Mouse (Mus musculus) hindbrain, postnatal 0 days (tissue): ENCODE measurements around the gene Cphx2. TPM values are rescaled to one million over a fixed set of nuclear protein-coding genes. Genes with fewer than 3 reads are reported as not detected.
A peak's percentile ranks its signal among the peaks of the same experiment; 100 is the strongest.
"Not testable (repeated sequence)": the region's sequence is repeated elsewhere in the genome, so short reads cannot be mapped to it uniquely, and the experiment has no call there.

Experiments
- ATAC-seq: fragments of 200-750 bp; cut with Nextera tagmentation; 2 replicates; pipeline ENCODE4 v1.8.0; 2017; ENCODE audit warnings: mild to moderate bottlenecking, moderate TSS enrichment, moderate library complexity
- DNase-seq: peaks from one replicate; pipeline ENCODE4 v3.0.0-alpha.2; 2015; ENCODE audit warnings: low spot score
- H3K27ac ChIP-seq: fragments of 300-500 bp; sonication (generic); 2 replicates; pipeline ENCODE4 v1.5.1; 2014; ENCODE audit warnings: mild to moderate bottlenecking
- H3K27me3 ChIP-seq: fragments of 300-500 bp; sonication (generic); 2 replicates; pipeline ENCODE4 v1.6.1; 2014; ENCODE audit warnings: low read length, mixed read lengths; ENCODE audit not compliant: insufficient read depth
- H3K36me3 ChIP-seq: fragments of 300-500 bp; sonication (generic); 2 replicates; pipeline ENCODE4 v1.6.1; 2014; ENCODE audit warnings: low read length, mixed read lengths; ENCODE audit not compliant: insufficient read depth
- H3K4me1 ChIP-seq: fragments of 300-500 bp; sonication (generic); 2 replicates; pipeline ENCODE4 v1.6.1; 2014; ENCODE audit warnings: antibody characterized with exemption, low read length, mixed read lengths; ENCODE audit not compliant: insufficient read depth
- H3K4me2 ChIP-seq: fragments of 300-500 bp; sonication (generic); 2 replicates; pipeline ENCODE4 v1.6.1; 2014; ENCODE audit warnings: low read depth, mild to moderate bottlenecking, low read length, moderate library complexity, mixed read lengths
- H3K4me3 ChIP-seq: fragments of 300-500 bp; sonication (generic); 2 replicates; pipeline ENCODE4 v1.5.1; 2014; ENCODE audit warnings: low read length
- H3K9ac ChIP-seq: fragments of 300-500 bp; sonication (generic); replicated peaks from 2 replicates; pipeline ENCODE4 v1.6.1; 2014; ENCODE audit warnings: mild to moderate bottlenecking, low read length, moderate library complexity, mixed read lengths
- H3K9me3 ChIP-seq: fragments of 300-500 bp; sonication (generic); 2 replicates; pipeline ENCODE4 v1.6.1; 2016; ENCODE audit warnings: low read length, mixed read lengths
- WGBS: fragments of 180-500 bp; shearing (Covaris S2); extraction: QIAGEN DNeasy Blood & Tissue Kit; methylation state at CpG from one replicate; pipeline ENCODE4 v1.1.7; 2014; 5-methylcytosine and 5-hydroxymethylcytosine counted together
- polyA plus RNA-seq: library from polyadenylated mRNA; unstranded; fragments of >200 nt; fragmentation: Nextera tagmentation; extraction: Ambion mirVana; gene quantifications from 2 replicates; pipeline ENCODE4 v1.2.1, GENCODE M21; 2015
- total RNA-seq: library from RNA; depleted of rRNA; stranded (reverse); fragments of >200 nt; gene quantifications from 2 replicates; pipeline ENCODE4 v1.2.3, GENCODE M21; 2014; rRNA removed

The Cphx2 gene
- total and polyA plus RNA-seq, 2 experiments from 2014 or later, result not detected

- not testable (repeated sequence) for H3K9ac ChIP-seq, H3K9me3 ChIP-seq, H3K36me3 ChIP-seq, H3K27me3 ChIP-seq, DNase-seq, H3K4me1 ChIP-seq, H3K4me3 ChIP-seq, H3K27ac ChIP-seq, H3K4me2 ChIP-seq
- no CpG with 5 or more reads among the region's 10 CpGs for WGBS
- peak; percentile 83 for ATAC-seq
Measured at GRCm38 (mm10) chr14:26067325-26067633, 14.0 kb upstream of the Cphx2 start, which contains the start of gene Tmem254c. TSS of gene Tmem254c (minus strand) at chr14:26067355.

GRCm38 (mm10) chr14:26076620-26077390, 4.5 kb upstream of the Cphx2 start:
- not testable (repeated sequence) for H3K4me1 ChIP-seq, H3K9me3 ChIP-seq, H3K27ac ChIP-seq, H3K4me2 ChIP-seq, ATAC-seq, H3K4me3 ChIP-seq, H3K27me3 ChIP-seq, DNase-seq, H3K36me3 ChIP-seq, H3K9ac ChIP-seq
- no CpG with 5 or more reads among the region's 5 CpGs for WGBS

- H3K4me3 ChIP-seq, H3K9me3 ChIP-seq, H3K9ac ChIP-seq, H3K27ac ChIP-seq, H3K27me3 ChIP-seq, H3K4me2 ChIP-seq, DNase-seq, H3K36me3 ChIP-seq, H3K4me1 ChIP-seq, ATAC-seq: not testable (repeated sequence)
- no CpG with 5 or more reads among the region's 1 CpGs for WGBS
Measured at GRCm38 (mm10) chr14:26081997-26082396, 681 bp downstream of the Cphx2 start, which contains the start of gene Cphx3. TSS of gene Cphx3 (plus strand) at chr14:26082297.

- WGBS, result no CpG with 5 or more reads among the region's 3 CpGs
- DNase-seq, H3K36me3 ChIP-seq, H3K4me1 ChIP-seq, H3K27me3 ChIP-seq, H3K27ac ChIP-seq, H3K4me2 ChIP-seq, H3K4me3 ChIP-seq, ATAC-seq, H3K9me3 ChIP-seq, H3K9ac ChIP-seq: not testable (repeated sequence)
Measured at GRCm38 (mm10) chr14:26097622-26098021, 16.3 kb downstream of the Cphx2 start.

GRCm38 (mm10) chr14:26118150-26118549, 36.8 kb downstream of the Cphx2 start, which contains the start of gene Duxbl2:
TSS of gene Duxbl2 (plus strand) at chr14:26118349.
- H3K4me1 ChIP-seq, H3K9me3 ChIP-seq, H3K36me3 ChIP-seq, H3K27ac ChIP-seq, H3K9ac ChIP-seq, ATAC-seq, H3K27me3 ChIP-seq, H3K4me3 ChIP-seq, H3K4me2 ChIP-seq, DNase-seq: not testable (repeated sequence)
- WGBS, result no CpG with 5 or more reads among the region's 7 CpGs

- no CpG with 5 or more reads among the region's 18 CpGs for WGBS
- not testable (repeated sequence) for H3K4me2 ChIP-seq, H3K27me3 ChIP-seq, H3K36me3 ChIP-seq, H3K9me3 ChIP-seq, H3K4me1 ChIP-seq, H3K4me3 ChIP-seq, H3K27ac ChIP-seq, DNase-seq, H3K9ac ChIP-seq
- ATAC-seq, result peak; percentile 96
Measured at GRCm38 (mm10) chr14:26118550-26119000, 37.3 kb downstream of the Cphx2 start.

GRCm38 (mm10) chr14:26119095-26119494, 37.8 kb downstream of the Cphx2 start:
- H3K27ac ChIP-seq, H3K4me3 ChIP-seq, H3K36me3 ChIP-seq, H3K9ac ChIP-seq, H3K27me3 ChIP-seq, H3K4me2 ChIP-seq, ATAC-seq, H3K4me1 ChIP-seq, H3K9me3 ChIP-seq, DNase-seq: not testable (repeated sequence)
- WGBS, result no CpG with 5 or more reads among the region's 7 CpGs

Other genes with a start within 250 kb of the Cphx2 start
- gene Anxa11, start 239.4 kb upstream of the Cphx2 start, total RNA-seq, result 3.7 and 4.2 TPM in 2 replicates
- gene Anxa11, start 239.4 kb upstream of the Cphx2 start, polyA plus RNA-seq, result 4.5 and 4.9 TPM in 2 replicates
- gene Plac9a, start 178.4 kb upstream of the Cphx2 start, total RNA-seq, result 2.0 TPM in 1 of 2 replicates, not detected in the other
- 0.41 TPM in 1 of 2 replicates, not detected in the other for gene Plac9a, start 178.4 kb upstream of the Cphx2 start, polyA plus RNA-seq
- 8.3 and 8.6 TPM in 2 replicates for gene Tmem254a, start 153.8 kb upstream of the Cphx2 start, total RNA-seq
- gene Tmem254a, start 153.8 kb upstream of the Cphx2 start, polyA plus RNA-seq, result 5.0 and 9.1 TPM in 2 replicates
- not detected in 2 replicates for gene Cphx1, start 143.2 kb upstream of the Cphx2 start, total RNA-seq
- not detected in 2 replicates for gene Cphx1, start 143.2 kb upstream of the Cphx2 start, polyA plus RNA-seq
- gene Duxbl1, start 102.9 kb upstream of the Cphx2 start, total RNA-seq, result 1.2 and 2.1 TPM in 2 replicates
- 1.9 and 2.1 TPM in 2 replicates for gene Duxbl1, start 102.9 kb upstream of the Cphx2 start, polyA plus RNA-seq
- 32.6 and 35.0 TPM in 2 replicates for gene Gm9780, start 38.8 kb upstream of the Cphx2 start, total RNA-seq
- 16.2 and 19.4 TPM in 2 replicates for gene Gm9780, start 38.8 kb upstream of the Cphx2 start, polyA plus RNA-seq
- 31.1 and 35.8 TPM in 2 replicates for gene Tmem254c, start 14.2 kb upstream of the Cphx2 start, total RNA-seq
- 45.4 and 49.7 TPM in 2 replicates for gene Tmem254c, start 14.2 kb upstream of the Cphx2 start, polyA plus RNA-seq
- gene Cphx3, start 781 bp downstream of the Cphx2 start, total RNA-seq, result not detected in 2 replicates
- gene Cphx3, start 781 bp downstream of the Cphx2 start, polyA plus RNA-seq, result not detected in 2 replicates
- gene Duxbl2, start 36.8 kb downstream of the Cphx2 start, total RNA-seq, result 1.8 and 4.3 TPM in 2 replicates
- gene Duxbl2, start 36.8 kb downstream of the Cphx2 start, polyA plus RNA-seq, result not detected in 2 replicates
- gene Plac9b, start 101.0 kb downstream of the Cphx2 start, total RNA-seq, result 6.3 and 7.4 TPM in 2 replicates
- gene Plac9b, start 101.0 kb downstream of the Cphx2 start, polyA plus RNA-seq, result 14.1 and 16.0 TPM in 2 replicates
- gene Tmem254b, start 125.5 kb downstream of the Cphx2 start, total RNA-seq, result 18.3 and 27.9 TPM in 2 replicates
- 30.6 and 31.9 TPM in 2 replicates for gene Tmem254b, start 125.5 kb downstream of the Cphx2 start, polyA plus RNA-seq
- 0.61 and 2.1 TPM in 2 replicates for gene Duxbl3, start 176.4 kb downstream of the Cphx2 start, total RNA-seq
- 2.5 and 2.9 TPM in 2 replicates for gene Duxbl3, start 176.4 kb downstream of the Cphx2 start, polyA plus RNA-seq